Mouse (Mus musculus): ENCODE measurements at regions not wholly inside any gene's neighbourhood (a gene's known extent, or its start where the extent isn't known, plus 50 kb on each side); places are given as distances from the start of the nearest gene placed in this dataset.

- ATAC-seq, result no peak
These were observed 81.4 kb downstream of the Mtpn start for GRCm38 (mm10) chr6:35458250-35458649.

DNA sequence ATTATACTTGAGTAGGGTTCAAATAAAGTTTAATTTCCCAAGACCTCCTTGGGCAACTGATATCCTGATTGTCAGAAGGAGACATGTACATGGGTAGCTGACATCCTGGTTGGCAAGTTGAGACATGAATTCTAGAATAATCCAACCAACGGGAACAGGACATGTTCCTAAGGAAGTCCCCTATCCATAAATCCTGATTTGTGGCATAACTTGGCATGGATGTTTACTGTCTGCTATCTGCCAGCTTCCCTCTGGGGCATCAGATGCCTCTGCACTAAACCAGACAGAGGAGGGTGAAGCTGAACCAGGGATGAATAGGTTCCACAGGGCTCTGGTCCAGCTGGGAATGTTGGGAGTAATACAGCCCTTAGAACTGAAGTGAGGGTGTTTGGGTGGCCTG is 94.7 kb downstream of the Mtpn start:
- ATAC-seq, result no peak

- no peak for ATAC-seq
These were observed 100.4 kb upstream of the Fam180a start for GRCm38 (mm10) chr6:35426301-35426700.

DNA sequence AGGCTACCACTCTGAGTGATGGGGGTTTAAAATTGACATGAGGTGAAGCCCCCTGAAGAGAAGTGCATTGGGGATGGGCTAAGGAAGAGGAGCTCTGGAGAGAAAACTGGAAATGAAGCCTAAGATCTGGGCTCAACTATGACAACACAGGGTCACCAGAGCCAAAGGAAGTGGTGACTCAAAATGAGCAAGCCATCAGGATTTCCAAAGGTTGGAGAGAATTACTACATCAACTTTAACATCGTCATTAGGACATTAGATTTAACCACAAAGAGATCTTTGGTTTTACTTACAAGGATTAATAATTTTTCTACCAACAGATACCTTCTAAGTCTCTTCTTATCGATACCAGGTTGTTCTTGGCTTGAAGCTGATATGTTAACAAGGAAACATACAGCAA is 98.6 kb upstream of the Fam180a start:
- ATAC-seq, result no peak

GRCm38 (mm10) chr6:35420924-35421323 is 95.0 kb upstream of the Fam180a start:
- no peak for ATAC-seq

DNA sequence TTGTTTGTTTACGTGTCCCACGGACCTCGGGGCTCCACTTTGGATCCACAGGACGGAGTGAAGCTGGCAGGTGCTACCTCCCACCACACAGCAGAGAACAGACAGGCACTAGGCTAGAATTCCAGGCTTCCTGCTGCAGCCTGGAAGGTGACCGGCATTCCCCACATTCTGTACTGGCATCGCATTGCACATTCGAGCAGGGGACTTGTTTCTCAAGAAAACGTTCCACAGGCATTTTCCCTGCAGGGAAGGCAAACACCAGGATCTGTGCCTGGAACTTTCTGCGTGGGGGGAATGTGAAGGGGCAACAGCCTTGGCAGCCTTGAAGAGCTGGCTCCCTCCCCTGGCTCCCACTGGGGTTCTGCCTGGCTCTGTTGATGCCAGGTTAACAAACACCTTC is 79.1 kb upstream of the Fam180a start:
- no peak for ATAC-seq

DNA sequence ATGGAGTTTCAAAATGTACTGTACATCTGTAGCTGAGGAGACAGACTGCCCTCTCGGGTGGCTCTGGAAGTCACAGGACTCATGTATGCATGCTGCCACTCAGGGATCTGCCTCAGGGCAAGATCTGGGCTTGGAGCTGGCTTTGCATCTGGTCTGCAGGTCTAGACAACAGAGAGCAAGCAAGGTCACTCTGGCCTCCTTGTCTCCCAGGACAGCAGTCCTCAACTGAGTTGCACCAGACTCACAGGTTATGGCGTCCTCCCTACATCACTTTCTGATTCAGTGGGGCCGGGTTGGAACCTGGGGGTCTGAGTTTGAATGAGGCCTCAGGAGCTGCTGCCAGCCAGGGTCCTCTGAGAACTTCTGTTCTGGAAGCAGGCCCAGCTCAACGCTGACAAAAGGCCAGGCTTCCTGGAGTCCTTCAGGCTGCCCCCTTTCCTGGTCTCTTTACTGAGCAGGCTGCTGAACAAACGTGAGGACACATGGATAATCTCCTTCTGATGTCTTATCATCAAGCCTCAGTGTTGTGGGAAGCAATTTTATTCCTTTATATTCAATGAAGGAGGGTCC is 77.5 kb upstream of the Fam180a start:
- ATAC-seq, result no peak

GRCm38 (mm10) chr6:35395726-35396125 is 69.8 kb upstream of the Fam180a start:
- ATAC-seq, result no peak

- no peak for ATAC-seq
These were observed 62.9 kb upstream of the Fam180a start for GRCm38 (mm10) chr6:35388827-35389226.

- ATAC-seq, result no peak
These were observed 55.6 kb upstream of the Fam180a start for GRCm38 (mm10) chr6:35381536-35381935.

- no peak for ATAC-seq
These were observed 55.0 kb upstream of the Fam180a start for GRCm38 (mm10) chr6:35380721-35381466.

- peak; percentile 95 for ATAC-seq
These were observed 53.9 kb upstream of the Fam180a start for GRCm38 (mm10) chr6:35379890-35380289.

GRCm38 (mm10) chr6:35378851-35379250 is 52.9 kb upstream of the Fam180a start:
- ATAC-seq, result no peak

GRCm38 (mm10) chr6:35377535-35377934 is 51.6 kb upstream of the Fam180a start:
- ATAC-seq, result no peak

DNA sequence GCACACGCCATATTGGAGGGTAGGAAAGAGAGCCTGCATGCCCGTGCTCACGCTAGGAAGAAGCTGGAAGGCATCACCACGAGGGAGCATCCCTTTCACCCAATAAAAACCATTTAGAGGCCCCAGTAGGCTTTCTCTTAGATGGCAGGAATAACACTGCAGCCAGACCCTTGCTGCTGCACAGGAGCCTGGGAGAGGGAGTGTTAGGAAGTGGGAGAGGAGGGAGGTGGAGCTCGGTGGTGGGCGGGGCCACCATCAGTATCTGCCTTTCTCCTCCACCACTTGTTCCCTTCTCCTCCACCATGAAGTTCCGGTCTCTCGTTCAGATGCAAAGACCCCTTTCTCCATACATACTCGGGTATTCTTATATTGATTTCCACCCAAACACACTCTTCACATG is 50.6 kb upstream of the Fam180a start:
- no peak for ATAC-seq
